Mouse (Mus musculus) cerebellum, postnatal 4 days (tissue): ENCODE measurements at regions not wholly inside any gene's neighbourhood (a gene's known extent, or its start where the extent isn't known, plus 50 kb on each side); places are given as distances from the start of the nearest gene placed in this dataset.

ENCODE experiments used
- DNase-seq, 2 experiments: peaks; one replicate each; pipeline ENCODE4 v3.0.0; 2022; ENCODE audit warnings: low spot score in 2 of 2, mixed read lengths in 1 of 2

DNA sequence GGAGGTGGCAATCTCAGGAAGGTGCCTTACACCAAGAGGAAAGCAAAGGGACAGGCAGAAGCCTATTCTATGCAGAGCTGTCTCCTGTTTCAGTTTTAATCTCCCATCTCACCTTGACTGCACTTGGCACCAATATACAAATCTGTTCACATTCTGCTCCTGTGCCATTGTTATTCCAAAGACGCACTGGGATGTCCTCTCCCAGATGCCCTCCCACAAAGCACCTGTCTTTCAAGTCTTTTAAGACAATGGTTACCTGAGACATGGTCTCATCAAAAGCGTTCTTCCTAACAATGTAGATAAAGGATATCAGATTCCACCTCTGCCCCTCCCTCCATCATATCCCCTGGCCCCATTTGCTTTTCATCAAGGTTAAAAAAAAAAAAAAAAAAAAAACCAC is 64.2 kb upstream of the Aldh1a3 start:
- DNase-seq: no peak

DNA sequence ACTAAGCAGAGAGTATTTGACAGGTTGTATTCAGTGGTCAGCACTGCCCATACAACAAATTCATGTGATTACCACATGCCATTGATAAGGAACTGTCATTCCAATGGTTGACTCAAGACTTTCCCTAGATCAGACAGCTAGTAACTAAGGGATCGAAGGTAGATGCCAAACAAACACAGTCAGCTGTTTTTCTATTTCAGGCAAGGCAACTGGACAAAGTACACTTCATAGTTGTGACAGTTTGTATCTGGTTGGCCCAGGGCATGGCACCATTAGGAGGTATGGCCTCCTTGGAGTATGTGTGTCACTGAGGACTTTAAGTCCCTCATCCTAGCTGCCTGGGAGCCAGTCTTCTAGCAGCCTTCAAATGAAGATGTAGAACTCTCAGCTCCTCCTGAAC is 62.8 kb upstream of the Aldh1a3 start:
- DNase-seq: no peak

DNA sequence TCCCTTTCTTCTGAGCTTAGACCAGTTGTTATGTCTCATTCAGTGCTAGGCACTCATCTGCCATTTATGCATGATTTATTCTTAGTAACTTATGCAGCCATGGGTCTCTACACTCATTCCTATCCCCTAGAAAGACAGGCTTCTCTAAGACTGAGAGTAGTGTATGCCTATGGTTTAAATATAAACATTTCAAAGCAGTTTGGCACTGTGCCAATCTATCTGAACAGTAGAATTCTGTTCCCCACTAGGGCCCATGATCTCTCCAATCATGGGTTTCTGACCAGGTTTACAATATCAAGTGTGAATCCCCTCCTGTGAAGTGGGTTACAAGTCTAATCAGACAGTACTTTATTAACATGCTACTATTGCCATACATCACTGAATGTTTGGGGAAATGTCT is 60.4 kb upstream of the Aldh1a3 start:
- no peak for DNase-seq

DNA sequence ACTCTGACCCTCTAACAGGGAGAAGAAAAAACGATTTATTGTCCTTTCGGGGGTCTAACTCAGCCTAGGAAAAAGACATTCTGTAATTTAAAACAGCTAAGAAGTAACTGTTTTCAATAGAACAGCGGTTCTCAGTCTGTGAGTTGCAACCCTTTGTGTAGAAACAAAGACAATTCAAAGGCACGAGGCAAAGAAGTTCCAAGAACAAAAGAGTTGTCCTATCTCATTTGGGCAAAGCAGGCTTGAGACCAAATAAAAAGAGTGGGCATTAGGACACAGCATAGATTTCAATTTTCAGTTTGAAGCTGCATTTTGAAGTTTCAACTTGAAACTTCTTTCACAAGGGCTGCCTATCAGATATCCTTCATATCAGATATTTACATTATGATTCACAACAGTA is 53.1 kb upstream of the Aldh1a3 start:
- DNase-seq: no peak

DNA sequence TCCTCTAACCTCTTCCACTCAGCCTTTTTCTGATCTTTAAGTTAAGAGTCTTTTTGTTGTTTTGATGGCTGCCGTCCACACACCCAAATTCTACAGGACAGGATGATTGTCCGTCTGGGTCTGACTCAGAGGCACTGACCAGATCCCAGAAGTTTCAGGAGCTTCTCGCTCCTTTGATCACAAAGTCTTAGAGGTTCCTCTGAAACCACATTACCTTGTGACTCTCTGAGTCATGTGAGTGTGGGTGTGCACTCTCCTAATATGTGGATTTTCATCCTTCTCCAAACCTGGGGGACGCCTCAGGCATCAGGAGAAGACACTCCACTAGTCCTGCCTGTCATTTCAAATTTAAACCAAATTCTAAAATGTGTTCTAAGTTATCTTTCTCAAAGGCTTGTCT is 52.0 kb upstream of the Aldh1a3 start:
- no peak for DNase-seq

DNA sequence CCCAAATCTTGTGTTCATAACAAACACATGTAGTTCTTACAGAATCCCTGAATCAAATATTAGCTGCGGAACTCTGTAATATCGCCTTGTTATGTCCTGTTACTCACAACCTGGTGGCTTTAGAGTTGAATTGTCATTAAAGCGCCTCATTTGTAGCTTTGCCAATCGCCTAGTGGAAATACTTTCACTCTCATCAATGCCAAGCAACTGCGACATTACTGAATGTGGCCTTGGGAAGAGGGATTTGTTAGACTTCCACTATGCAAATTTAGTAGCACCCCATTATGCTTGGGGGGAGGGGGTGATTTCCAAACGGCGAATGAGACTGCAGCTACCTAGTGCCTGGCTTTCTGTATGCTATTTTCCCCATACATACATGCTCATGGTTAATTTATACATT is 50.8 kb upstream of the Aldh1a3 start:
- DNase-seq: no peak

GRCm38 (mm10) chr7:66477475-66477874 is 50.2 kb upstream of the Aldh1a3 start:
- DNase-seq: no peak
